Mouse (Mus musculus): ENCODE measurements around the gene Samhd1. TPM values are rescaled to one million over a fixed set of nuclear protein-coding genes. Genes with fewer than 3 reads are reported as not detected.

The Samhd1 gene
- 36.2 and 37.0 TPM in 2 replicates for polyA plus RNA-seq (2014; fragmentation: Nextera tagmentation; extraction: Ambion mirVana)

DNA sequence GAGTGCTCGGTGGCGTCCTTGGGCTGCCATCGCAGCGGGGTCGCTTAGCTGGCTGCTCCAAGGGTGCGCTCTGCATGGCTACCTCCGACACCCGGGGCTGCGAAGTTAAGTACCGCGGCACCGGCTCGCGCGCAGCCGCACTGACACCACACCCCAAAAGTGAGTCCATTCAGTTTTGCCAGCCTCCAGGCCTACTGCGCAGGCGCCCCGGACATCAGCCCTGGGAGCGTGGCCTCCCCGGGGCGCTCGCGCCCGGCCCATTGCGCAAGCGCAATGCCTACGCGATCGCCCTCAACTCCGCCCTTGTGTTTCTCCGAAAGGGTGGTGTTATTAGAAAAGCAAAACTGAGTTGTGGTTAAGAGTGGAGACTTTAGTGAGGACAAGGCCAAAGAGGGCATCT lies at the start of gene Samhd1:
Gene Samhd1 (minus strand): TSS at position 252 of the 400 bp plus-strand sequence.
- TF ChIP-seq CTCF (IDR thresholded peaks at IDR 0.05; ENCODE audit: low read depth), result no peak
- H3K4me2 ChIP-seq, result peak within 1 kb of the TSS; percentile 83
- peak within 1 kb of the TSS; percentile 66 for H3K27ac ChIP-seq (ENCODE audit: low read depth)
- no peaks in the 10 kb centered on the region for H3K4me1 ChIP-seq (ENCODE audit: insufficient read depth)
- no peaks in the 10 kb centered on the region for H3K36me3 ChIP-seq (ENCODE audit: insufficient read depth)
- peak within 1 kb of the TSS; percentile 70 for H3K4me3 ChIP-seq (ENCODE audit: low read depth, low read length)
- no peaks in the 10 kb centered on the region for H3K9me3 ChIP-seq (ENCODE audit: low read depth, low read length)
- WGBS, result under 1% methylated on average over 32 of the region's 32 CpGs
- H3K27me3 ChIP-seq (ENCODE audit: insufficient read depth, low read length), result no peaks in the 10 kb centered on the region
- DNase-seq (peak; percentile 98), ATAC-seq (ENCODE audit: insufficient read depth) (peak; percentile 91)
- peak within 1 kb of the TSS; percentile 68 for H3K9ac ChIP-seq

DNA sequence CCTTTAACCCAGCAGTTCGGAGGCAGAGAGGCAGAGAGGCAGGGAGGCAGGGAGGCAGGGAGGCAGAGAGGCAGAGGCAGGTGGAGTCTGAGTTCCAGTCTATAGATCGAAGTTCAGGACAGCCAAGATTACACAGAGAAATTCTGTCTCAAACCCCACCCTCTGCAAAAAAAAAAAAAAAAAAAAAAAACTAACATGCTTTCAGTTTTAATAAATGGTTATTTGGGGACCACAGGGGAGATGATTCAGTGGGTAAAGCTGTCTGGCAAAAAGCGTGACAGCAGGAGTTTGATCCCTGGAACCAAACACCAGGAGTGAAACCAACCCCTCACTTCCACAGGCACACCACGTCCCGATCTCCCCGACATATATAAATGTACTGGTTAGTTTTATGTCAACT lies 43.1 kb upstream of the Samhd1 start:
- ATAC-seq (ENCODE audit: insufficient read depth) (no peak), DNase-seq (no peak)
- TF ChIP-seq CTCF (IDR thresholded peaks at IDR 0.05; ENCODE audit: low read depth), result no peak
- H3K9me3 ChIP-seq (ENCODE audit: low read depth, low read length), result no peaks in the 10 kb centered on the region
- peaks cover 65% of the 10 kb centered on the region for H3K36me3 ChIP-seq (ENCODE audit: insufficient read depth)
- no peak overlapping the region for H3K9ac ChIP-seq
- H3K4me2 ChIP-seq, result no peak overlapping the region
- no peaks in the 10 kb centered on the region for H3K27me3 ChIP-seq (ENCODE audit: insufficient read depth, low read length)
- 77% methylated on average over 6 of the region's 6 CpGs for WGBS
- H3K4me3 ChIP-seq (ENCODE audit: low read depth, low read length), result no peak overlapping the region
- no peaks in the 10 kb centered on the region for H3K4me1 ChIP-seq (ENCODE audit: insufficient read depth)
- H3K27ac ChIP-seq (ENCODE audit: low read depth), result no peak overlapping the region

- H3K9me3 ChIP-seq (ENCODE audit: low read depth, low read length), result no peaks in the 10 kb centered on the region
- H3K27ac ChIP-seq (ENCODE audit: low read depth), result no peak overlapping the region
- no peak overlapping the region for H3K4me3 ChIP-seq (ENCODE audit: low read depth, low read length)
- 92% methylated on average over 3 of the region's 3 CpGs for WGBS
- no peak for DNase-seq
- no peak overlapping the region for H3K9ac ChIP-seq
- no peak overlapping the region for H3K4me2 ChIP-seq
- ATAC-seq (ENCODE audit: insufficient read depth), result no peak
- peaks cover 68% of the 10 kb centered on the region for H3K36me3 ChIP-seq (ENCODE audit: insufficient read depth)
- H3K4me1 ChIP-seq (ENCODE audit: insufficient read depth), result no peaks in the 10 kb centered on the region
- TF ChIP-seq CTCF (IDR thresholded peaks at IDR 0.05; ENCODE audit: low read depth), result no peak
- no peaks in the 10 kb centered on the region for H3K27me3 ChIP-seq (ENCODE audit: insufficient read depth, low read length)
These were observed 41.2 kb upstream of the Samhd1 start for GRCm38 (mm10) chr2:157176248-157176647.

GRCm38 (mm10) chr2:157174416-157174815 lies 39.4 kb upstream of the Samhd1 start:
- no peaks in the 10 kb centered on the region for H3K4me1 ChIP-seq (ENCODE audit: insufficient read depth)
- H3K36me3 ChIP-seq (ENCODE audit: insufficient read depth), result peaks cover 67% of the 10 kb centered on the region
- no peak overlapping the region for H3K4me3 ChIP-seq (ENCODE audit: low read depth, low read length)
- 49% methylated on average over 5 of the region's 5 CpGs for WGBS
- DNase-seq (no peak), ATAC-seq (ENCODE audit: insufficient read depth) (no peak)
- TF ChIP-seq CTCF (IDR thresholded peaks at IDR 0.05; ENCODE audit: low read depth), result no peak
- H3K4me2 ChIP-seq, result no peak overlapping the region
- H3K9ac ChIP-seq, result no peak overlapping the region
- H3K27me3 ChIP-seq (ENCODE audit: insufficient read depth, low read length), result no peaks in the 10 kb centered on the region
- no peaks in the 10 kb centered on the region for H3K9me3 ChIP-seq (ENCODE audit: low read depth, low read length)
- no peak overlapping the region for H3K27ac ChIP-seq (ENCODE audit: low read depth)

DNA sequence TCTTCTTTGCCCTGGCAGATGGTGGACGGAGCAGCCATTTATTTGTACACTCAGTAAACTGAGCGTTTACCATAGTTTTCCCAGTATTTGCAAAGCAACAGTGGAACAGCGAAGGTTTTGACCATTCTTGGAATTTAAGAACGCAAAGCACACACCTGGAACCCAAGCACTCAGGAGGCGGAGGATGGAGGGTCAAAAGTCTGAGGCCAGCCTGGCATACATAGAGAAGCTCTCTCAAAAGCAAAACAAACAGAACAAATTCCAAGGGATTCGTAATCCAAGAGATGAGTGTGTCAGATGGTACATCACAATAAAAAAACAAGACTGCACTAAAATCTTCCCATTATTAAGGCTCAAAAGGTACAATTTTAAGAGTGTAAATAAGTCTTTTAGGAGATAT lies 38.5 kb upstream of the Samhd1 start:
- DNase-seq, result no peak
- Histone ChIP-seq H3K4me3 (ENCODE audit: low read depth, low read length) (no peak overlapping the region), H3K27ac (ENCODE audit: low read depth) (no peak overlapping the region), H3K4me1 (ENCODE audit: insufficient read depth) (no peaks in the 10 kb centered on the region), H3K9me3 (ENCODE audit: low read depth, low read length) (no peaks in the 10 kb centered on the region), H3K27me3 (ENCODE audit: insufficient read depth, low read length) (no peaks in the 10 kb centered on the region), H3K9ac (no peak overlapping the region), H3K36me3 (ENCODE audit: insufficient read depth) (peaks cover 75% of the 10 kb centered on the region), H3K4me2 (no peak overlapping the region)
- no peak for ATAC-seq (ENCODE audit: insufficient read depth)
- WGBS, result 76% methylated on average over 6 of the region's 6 CpGs
- no peak for TF ChIP-seq CTCF (IDR thresholded peaks at IDR 0.05; ENCODE audit: low read depth)

- Histone ChIP-seq H3K4me1 (ENCODE audit: insufficient read depth) (no peaks in the 10 kb centered on the region), H3K36me3 (ENCODE audit: insufficient read depth) (peaks cover 79% of the 10 kb centered on the region), H3K9ac (no peak overlapping the region), H3K9me3 (ENCODE audit: low read depth, low read length) (no peaks in the 10 kb centered on the region), H3K4me3 (ENCODE audit: low read depth, low read length) (no peak overlapping the region), H3K27ac (ENCODE audit: low read depth) (no peak overlapping the region), H3K27me3 (ENCODE audit: insufficient read depth, low read length) (no peaks in the 10 kb centered on the region), H3K4me2 (no peak overlapping the region)
- no peak for ATAC-seq (ENCODE audit: insufficient read depth)
- no peak for TF ChIP-seq CTCF (IDR thresholded peaks at IDR 0.05; ENCODE audit: low read depth)
- WGBS, result 93% methylated on average over 6 of the region's 6 CpGs
- no peak for DNase-seq
These were observed 37.9 kb upstream of the Samhd1 start for GRCm38 (mm10) chr2:157172984-157173383.

GRCm38 (mm10) chr2:157170626-157171025 lies 35.6 kb upstream of the Samhd1 start:
- no peak overlapping the region for H3K4me2 ChIP-seq
- H3K9ac ChIP-seq, result no peak overlapping the region
- no peaks in the 10 kb centered on the region for H3K27me3 ChIP-seq (ENCODE audit: insufficient read depth, low read length)
- ATAC-seq (ENCODE audit: insufficient read depth) (no peak), DNase-seq (no peak)
- H3K36me3 ChIP-seq (ENCODE audit: insufficient read depth), result peaks cover 79% of the 10 kb centered on the region
- H3K4me3 ChIP-seq (ENCODE audit: low read depth, low read length), result no peak overlapping the region
- no peaks in the 10 kb centered on the region for H3K9me3 ChIP-seq (ENCODE audit: low read depth, low read length)
- 51% methylated on average over 6 of the region's 6 CpGs for WGBS
- no peak overlapping the region for H3K27ac ChIP-seq (ENCODE audit: low read depth)
- H3K4me1 ChIP-seq (ENCODE audit: insufficient read depth), result no peaks in the 10 kb centered on the region
- TF ChIP-seq CTCF (IDR thresholded peaks at IDR 0.05; ENCODE audit: low read depth), result no peak

DNA sequence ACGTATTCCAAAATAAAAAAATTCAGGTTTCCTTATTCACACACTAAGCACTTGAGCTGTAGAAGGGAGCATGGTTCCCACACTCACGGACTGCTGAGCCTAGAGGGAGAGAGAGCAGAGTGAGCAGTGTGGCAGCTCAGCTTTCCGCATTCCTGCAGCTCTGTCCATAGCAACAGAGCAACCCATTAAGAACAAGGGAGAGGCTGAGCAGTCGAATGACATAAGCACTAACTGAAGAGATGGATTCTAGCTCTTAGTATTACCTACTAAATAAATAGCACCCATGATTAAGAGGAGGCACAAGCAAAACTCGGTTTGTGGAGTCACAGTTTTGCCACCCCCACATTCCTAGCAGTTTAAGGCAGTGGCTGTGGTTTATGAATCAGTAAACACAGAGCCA lies 35.1 kb upstream of the Samhd1 start:
- no peaks in the 10 kb centered on the region for H3K27me3 ChIP-seq (ENCODE audit: insufficient read depth, low read length)
- DNase-seq (peak; percentile 45), ATAC-seq (ENCODE audit: insufficient read depth) (peak; percentile 69; the same call in 1 of the 2 replicates)
- no peak overlapping the region for H3K4me2 ChIP-seq
- TF ChIP-seq CTCF (IDR thresholded peaks at IDR 0.05; ENCODE audit: low read depth), result no peak
- H3K4me3 ChIP-seq (ENCODE audit: low read depth, low read length), result no peak overlapping the region
- WGBS, result 37% methylated on average over 5 of the region's 5 CpGs
- H3K4me1 ChIP-seq (ENCODE audit: insufficient read depth), result no peaks in the 10 kb centered on the region
- H3K9ac ChIP-seq, result no peak overlapping the region
- no peaks in the 10 kb centered on the region for H3K9me3 ChIP-seq (ENCODE audit: low read depth, low read length)
- peaks cover 75% of the 10 kb centered on the region for H3K36me3 ChIP-seq (ENCODE audit: insufficient read depth)
- no peak overlapping the region for H3K27ac ChIP-seq (ENCODE audit: low read depth)

Data from lung, embryonic 14.5 days (tissue).